Mouse (Mus musculus): ENCODE measurements at regions not wholly inside any gene's neighbourhood (a gene's known extent, or its start where the extent isn't known, plus 50 kb on each side); places are given as distances from the start of the nearest gene placed in this dataset.

GRCm38 (mm10) chr1:163167051-163167450 is 81.6 kb upstream of the Mroh9 start:
- TF ChIP-seq POLR2AphosphoS2 (IDR thresholded peaks at IDR 0.05; ENCODE audit: low read length), result no peak
- no peak for TF ChIP-seq POLR2A (IDR thresholded peaks at IDR 0.05; ENCODE audit: control insufficient read depth in 1 of 2, insufficient read depth in 1 of 2, low read depth in 1 of 2, low read length in 2 of 2, poor library complexity in 1 of 2)
- no peak for TF ChIP-seq MEF2A (IDR thresholded peaks at IDR 0.05; ENCODE audit: extremely low read depth, insufficient replicate concordance, low read depth, low read length, poor library complexity, severe bottlenecking)
- TF ChIP-seq E2F4 (IDR thresholded peaks at IDR 0.05; ENCODE audit: borderline replicate concordance, low read depth, low read length), result no peak
- no peak for TF ChIP-seq ZC3H11A (IDR thresholded peaks at IDR 0.05; ENCODE audit: low read depth, low read length)
- no peak for TF ChIP-seq CTCF (IDR thresholded peaks at IDR 0.05 in 2 of 3, conservative IDR thresholded peaks at IDR 0.05 in 1 of 3; ENCODE audit: control insufficient read depth in 1 of 3, insufficient read depth in 1 of 3, low read depth in 2 of 3, low read length in 3 of 3, poor library complexity in 1 of 3, severe bottlenecking in 1 of 3)
- no peak for TF ChIP-seq USF1 (IDR thresholded peaks at IDR 0.05; ENCODE audit: low read depth, low read length)
- no peak for TF ChIP-seq SMC3 (IDR thresholded peaks at IDR 0.05; ENCODE audit: low read depth, low read length)
- TF ChIP-seq EP300 (IDR thresholded peaks at IDR 0.05; ENCODE audit: low read depth in 1 of 2, low read length in 2 of 2), result no peak
